Mouse (Mus musculus): Measurements from ENCODE around the gene Ogfod1. TPM values are rescaled to one million over a fixed set of nuclear protein-coding genes. Genes with fewer than 3 reads are reported as not detected.

Ogfod1 gene
- 13.9 to 18.4 TPM (median 17.1 TPM) in 4 replicates for total RNA-seq (2023)

DNA sequence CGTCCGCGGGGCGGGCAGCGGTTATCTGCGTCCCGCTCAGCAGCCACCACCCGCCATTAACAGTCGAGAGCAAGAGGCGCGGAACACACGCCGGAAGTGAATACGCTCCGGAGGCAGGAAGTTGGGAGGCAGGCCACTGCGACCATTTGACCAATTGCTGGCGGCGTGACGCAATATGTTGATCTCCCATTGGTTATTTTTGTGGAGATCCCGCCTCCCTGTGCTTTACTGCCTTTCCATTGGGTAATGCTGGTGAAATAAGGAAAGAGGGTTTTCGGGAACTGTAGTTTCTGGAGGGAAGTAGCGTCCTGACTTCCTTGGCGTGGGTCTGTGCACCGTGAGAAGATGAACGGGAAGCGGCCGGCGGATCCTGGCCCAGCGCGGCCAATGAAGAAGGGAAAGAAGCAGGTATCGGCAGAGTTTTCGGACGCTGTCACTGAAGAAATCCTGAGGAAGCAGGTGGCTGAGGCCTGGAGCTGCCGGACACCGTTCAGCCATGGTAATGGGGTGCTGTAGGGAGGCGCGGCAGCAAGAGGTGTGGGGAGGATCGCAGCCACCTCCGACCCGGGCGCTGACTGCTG lies at the start of gene Ogfod1, which contains the start of gene Nudt21:
TSS of gene Ogfod1 (plus strand) at position 255 of the 581 bp plus-strand sequence.
TSS of gene Nudt21 (minus strand) at position 88 of the 581 bp plus-strand sequence.

GRCm38 (mm10) chr8:94012013-94012951 lies 24.7 kb upstream of the Ogfod1 start, which contains the start of gene Amfr:
Gene Amfr, minus strand, starts transcription at chr8:94012842.

GRCm38 (mm10) chr8:94098081-94098974 lies 61.3 kb downstream of the Ogfod1 start, which contains the start of gene Bbs2:
Gene Bbs2, minus strand, starts transcription at chr8:94098928.

Other genes with a start within 250 kb of the Ogfod1 start
- gene Gnao1, start 227.2 kb upstream of the Ogfod1 start, total RNA-seq (2023) = not detected in 4 replicates
- gene Amfr, start 24.4 kb upstream of the Ogfod1 start, total RNA-seq (2023) = 74.6 to 79.7 TPM (median 76.3 TPM) in 4 replicates
- gene Nudt21, start 167 bp upstream of the Ogfod1 start, total RNA-seq (2023) = 35.4 to 57.6 TPM (median 42.6 TPM) in 4 replicates
- 16.9 to 25.5 TPM (median 22.6 TPM) in 4 replicates for gene Bbs2, start 61.7 kb downstream of the Ogfod1 start, total RNA-seq (2023)
- gene Mt4, start 100.0 kb downstream of the Ogfod1 start, total RNA-seq (2023) = not detected in 4 replicates
- gene Mt3, start 115.4 kb downstream of the Ogfod1 start, total RNA-seq (2023) = not detected in 4 replicates
- 1.8 TPM in 1 of 4 replicates, not detected in the others for gene Mt2, start 135.5 kb downstream of the Ogfod1 start, total RNA-seq (2023)
- 6.2 to 11.6 TPM (median 8.3 TPM) in 4 replicates for gene Mt1, start 141.9 kb downstream of the Ogfod1 start, total RNA-seq (2023)
- 28.0 to 36.2 TPM (median 32.4 TPM) in 4 replicates for gene Nup93, start 177.4 kb downstream of the Ogfod1 start, total RNA-seq (2023)

All from B cell, adult 62 days (primary cell).